Mouse (Mus musculus): ENCODE data around the gene Shd. TPM values are rescaled to one million over a fixed set of nuclear protein-coding genes. Genes with fewer than 3 reads are reported as not detected.

The Shd gene
- total RNA-seq, 2 experiments from 2014 or later, result 1.6 to 3.8 TPM

GRCm38 (mm10) chr17:55958918-55959728 lies 11.1 kb upstream of the Shd start, which contains the start of gene Yju2:
Gene Yju2 (plus strand): TSS chr17:55959099.
- peak; percentile 94 for DNase-seq

- DNase-seq, result no peak
Observed at GRCm38 (mm10) chr17:55959946-55960740, 10.1 kb upstream of the Shd start.

GRCm38 (mm10) chr17:55960791-55961190 lies 9.5 kb upstream of the Shd start:
- no peak for DNase-seq

GRCm38 (mm10) chr17:55961631-55962030 lies 8.6 kb upstream of the Shd start:
- DNase-seq, result no peak

- DNase-seq, result no peak
Observed at GRCm38 (mm10) chr17:55963171-55963570, 7.1 kb upstream of the Shd start.

DNA sequence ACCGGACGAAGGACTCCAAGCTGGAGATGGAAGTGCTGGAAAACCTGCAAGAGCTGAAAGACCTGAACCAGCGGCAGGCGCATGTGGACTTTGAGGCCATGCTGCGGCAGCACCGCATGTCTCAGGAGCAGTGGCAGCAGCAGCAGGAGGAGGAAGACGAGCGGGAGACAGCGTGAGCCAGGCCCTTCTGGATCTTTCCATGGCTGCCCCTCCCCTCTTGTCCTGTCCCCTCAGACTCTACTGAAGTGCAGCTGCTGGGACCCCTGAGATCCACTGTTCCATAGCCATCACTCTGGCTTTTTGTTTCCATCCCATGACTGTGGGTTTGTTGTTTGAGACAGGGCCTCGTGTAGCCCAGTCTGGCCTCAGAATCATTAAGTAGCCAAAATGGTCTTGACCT lies 5.8 kb upstream of the Shd start:
- no peak for DNase-seq

DNA sequence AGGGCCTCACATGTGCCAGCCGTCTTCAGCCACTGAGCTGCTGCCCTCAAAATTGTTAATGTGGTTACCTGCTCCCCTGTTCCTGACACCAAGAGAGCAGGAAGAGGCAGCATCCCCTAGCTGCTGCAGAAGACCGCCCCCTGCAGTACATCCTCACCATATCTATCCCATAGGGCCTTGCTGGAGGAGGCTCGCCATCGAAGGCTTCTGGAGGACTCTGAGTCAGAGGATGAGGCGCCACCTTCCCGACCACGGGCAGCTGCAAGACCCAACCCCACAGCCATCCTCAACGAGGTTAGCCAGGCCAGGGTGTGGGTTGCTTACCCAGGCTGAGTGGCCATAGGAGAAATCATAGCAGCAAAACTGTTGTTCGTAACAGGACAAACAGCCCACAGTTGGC lies 5.3 kb upstream of the Shd start:
- DNase-seq, result peak; percentile 2

GRCm38 (mm10) chr17:55967186-55967585 lies 3.1 kb upstream of the Shd start:
- DNase-seq, result no peak

DNA sequence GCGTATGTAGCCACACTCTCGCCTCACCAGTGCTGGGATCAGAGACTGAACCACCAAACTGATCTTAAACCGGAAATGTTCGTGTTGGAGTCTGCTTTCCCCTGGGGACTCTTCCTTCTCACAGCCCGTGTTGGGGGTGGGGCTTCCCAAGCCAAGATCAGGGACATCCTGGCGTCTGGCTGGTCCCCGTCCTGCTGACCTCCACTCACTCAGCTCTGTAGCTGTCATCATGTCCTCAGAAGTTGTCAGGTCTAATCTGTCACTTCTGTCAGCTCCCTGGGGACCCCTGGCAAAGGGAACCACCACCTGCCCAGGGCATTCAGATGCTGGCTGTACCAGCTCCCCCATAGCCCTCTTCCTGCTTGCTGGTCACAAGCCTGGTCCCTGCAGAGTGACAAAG lies 2.1 kb upstream of the Shd start:
- DNase-seq, result no peak

DNA sequence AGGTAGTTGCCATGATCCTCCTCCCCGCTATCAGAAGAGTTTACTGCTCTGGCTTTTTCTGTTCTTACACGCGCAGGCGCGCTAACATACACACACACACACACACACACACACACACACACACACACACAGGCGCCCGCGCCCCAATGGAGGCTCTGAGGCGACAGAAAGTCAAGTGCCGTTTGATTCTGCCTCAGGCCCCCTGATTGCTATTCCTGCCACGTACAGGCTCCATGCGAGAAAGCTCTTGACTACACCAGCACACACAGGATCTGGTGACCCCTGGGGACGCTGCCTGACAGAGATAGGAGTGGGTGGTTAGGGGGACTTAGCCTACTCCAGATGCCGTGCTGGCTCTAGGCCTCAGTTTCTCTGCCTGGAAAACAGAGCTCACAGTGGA lies 707 bp upstream of the Shd start:
- no peak for DNase-seq

GRCm38 (mm10) chr17:55971453-55971852 lies 1.2 kb downstream of the Shd start:
- DNase-seq, result no peak

- DNase-seq, result peak; percentile 89
Observed at GRCm38 (mm10) chr17:55976255-55976862, 6.1 kb downstream of the Shd start.

DNA sequence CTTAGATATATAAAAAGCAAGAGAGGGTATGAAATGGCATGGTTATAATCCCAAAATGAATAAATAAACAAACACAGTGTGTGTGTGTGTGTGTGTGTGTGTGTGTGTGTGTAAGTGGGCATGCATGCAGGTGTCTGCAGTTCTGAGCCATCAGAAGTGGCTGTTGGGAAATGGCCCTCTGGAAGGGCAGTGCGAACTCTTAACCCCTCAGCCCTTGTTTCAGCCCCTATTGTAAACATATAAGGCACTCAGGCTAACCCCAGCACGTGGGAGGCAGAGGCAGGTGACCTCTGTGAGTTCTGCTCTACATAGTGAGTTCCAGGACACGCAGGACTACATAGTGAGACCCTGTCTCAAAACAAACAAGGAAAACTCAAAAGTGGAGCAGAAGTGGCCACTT lies 7.0 kb downstream of the Shd start:
- no peak for DNase-seq

GRCm38 (mm10) chr17:55986030-55986961 lies 16.0 kb downstream of the Shd start, which contains the start of gene Fsd1:
Gene Fsd1 (plus strand): TSS chr17:55986509.
- DNase-seq, result peak; percentile 49

DNA sequence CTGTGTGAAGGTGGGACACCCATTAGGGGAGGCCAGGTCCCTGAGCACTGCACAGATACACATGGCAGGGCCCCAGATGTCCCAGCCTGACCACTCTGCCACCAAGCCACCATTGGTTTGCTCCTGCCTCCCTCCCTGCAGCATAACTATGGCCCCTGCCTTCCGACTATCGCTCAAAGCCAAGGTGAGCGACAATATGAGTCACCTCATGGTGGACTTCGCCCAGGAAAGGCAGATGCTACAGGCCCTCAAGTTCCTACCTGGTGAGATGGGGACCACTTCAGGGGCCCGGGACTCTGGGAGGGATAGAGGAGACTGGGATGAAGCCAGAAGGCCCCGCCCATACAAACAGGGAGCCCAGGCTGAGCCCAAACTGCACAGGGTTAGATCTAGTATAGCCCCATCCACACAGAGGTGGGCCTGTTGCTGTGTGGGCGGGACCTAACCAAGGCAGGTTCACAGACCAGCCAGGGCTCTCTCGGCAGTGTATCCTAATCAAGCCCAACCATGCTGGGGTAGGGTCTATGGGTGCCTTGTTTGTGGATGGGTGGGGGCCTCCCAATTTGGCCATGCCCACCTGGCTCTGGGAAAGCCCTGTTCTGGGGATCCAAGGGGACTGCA lies 20.1 kb downstream of the Shd start:
- DNase-seq, result no peak

- DNase-seq, result peak; percentile 88
Observed at GRCm38 (mm10) chr17:55996007-55996406, 25.7 kb downstream of the Shd start.

DNA sequence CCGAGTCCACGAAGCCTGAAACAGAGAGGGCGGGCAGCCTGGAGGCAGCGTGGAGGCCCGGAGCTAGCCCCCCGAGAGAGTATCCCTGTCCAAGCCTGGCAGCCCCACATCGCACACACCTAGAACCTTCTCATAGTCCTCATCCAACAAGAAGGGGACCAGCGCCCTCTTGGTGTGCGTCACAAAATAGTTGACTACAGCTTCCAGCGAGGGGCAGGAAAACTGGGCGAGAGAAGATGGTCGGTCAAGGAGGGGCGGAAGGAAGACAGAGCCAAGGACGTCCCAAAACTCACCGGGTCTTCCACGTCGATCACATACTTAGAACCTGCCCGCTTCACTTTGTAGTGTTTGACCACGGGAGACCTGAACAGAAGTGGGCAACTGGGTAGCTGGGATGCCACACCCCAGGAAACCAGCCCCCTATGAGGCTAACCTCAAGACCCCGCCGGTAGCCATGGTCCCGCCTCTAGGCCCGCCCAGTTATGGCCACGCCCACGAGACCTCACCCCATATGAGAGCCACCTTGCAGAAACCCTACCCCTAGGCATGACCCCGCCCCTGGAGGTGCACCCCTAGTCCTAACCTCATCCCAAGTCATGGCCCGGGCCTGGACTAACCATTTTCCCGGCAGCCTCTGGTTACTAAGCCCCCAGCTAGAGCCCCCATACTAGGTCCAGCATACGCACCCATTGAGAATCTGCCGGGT lies 29.7 kb downstream of the Shd start:
- DNase-seq, result no peak

- DNase-seq, result no peak
Observed at GRCm38 (mm10) chr17:56003000-56003399, 32.7 kb downstream of the Shd start.

- no peak for DNase-seq
Observed at GRCm38 (mm10) chr17:56005415-56006061, 35.3 kb downstream of the Shd start, which contains the start of the genes Stap2 and Mpnd. Gene Stap2 (minus strand): TSS chr17:56005584. Gene Mpnd (plus strand): TSS chr17:56005711.

GRCm38 (mm10) chr17:56006956-56007355 lies 36.7 kb downstream of the Shd start:
- no peak for DNase-seq
